Mouse (Mus musculus) heart, postnatal 0 days (tissue): ENCODE results near the gene Gna14. TPM values are rescaled to one million over a fixed set of nuclear protein-coding genes. Genes with fewer than 3 reads are reported as not detected.
A peak's percentile ranks its signal among the peaks of the same experiment; 100 is the strongest.

Experiments used
- ATAC-seq: fragments of 200-750 bp; cut with Nextera tagmentation; 2 replicates; pipeline ENCODE4 v1.8.0; 2017; ENCODE audit warnings: low read depth, moderate number of reproducible peaks, moderate library complexity; ENCODE audit not compliant: insufficient read depth
- DNase-seq: peaks from one replicate; pipeline ENCODE4 v3.0.0-alpha.2; 2016; ENCODE audit warnings: low spot score
- H3K27ac ChIP-seq: fragments of 300-500 bp; sonication (generic); 2 replicates; pipeline ENCODE4 v1.5.1; 2014; ENCODE audit warnings: low read depth, mild to moderate bottlenecking
- H3K27me3 ChIP-seq: fragments of 300-500 bp; sonication (generic); 2 replicates; pipeline ENCODE4 v1.6.1; 2014; ENCODE audit warnings: low read length, mixed read lengths; ENCODE audit not compliant: control insufficient read depth, insufficient read depth
- H3K36me3 ChIP-seq: fragments of 300-500 bp; sonication (generic); replicated peaks from 2 replicates; pipeline ENCODE4 v1.6.1; 2014; ENCODE audit warnings: low read length, mixed read lengths; ENCODE audit not compliant: control insufficient read depth, insufficient read depth
- H3K4me1 ChIP-seq: fragments of 300-500 bp; sonication (generic); 2 replicates; pipeline ENCODE4 v1.6.1; 2014; ENCODE audit warnings: antibody characterized with exemption; ENCODE audit not compliant: control insufficient read depth, insufficient read depth
- H3K4me2 ChIP-seq: fragments of 300-500 bp; sonication (generic); 2 replicates; pipeline ENCODE4 v1.6.1; 2014; ENCODE audit warnings: low read depth, mild to moderate bottlenecking, low read length, moderate library complexity
- H3K4me3 ChIP-seq: fragments of 300-500 bp; sonication (generic); 2 replicates; pipeline ENCODE4 v1.5.1; 2014; ENCODE audit warnings: low read depth, low read length
- H3K9ac ChIP-seq: fragments of 300-500 bp; sonication (generic); replicated peaks from 2 replicates; pipeline ENCODE4 v1.6.1; 2014; ENCODE audit warnings: low read depth, low read length, mixed read lengths
- H3K9me3 ChIP-seq: fragments of 300-500 bp; sonication (generic); replicated peaks from 2 replicates; pipeline ENCODE4 v1.6.1; 2016; ENCODE audit warnings: low read length; ENCODE audit not compliant: control insufficient read depth
- CTCF ChIP-seq: IDR thresholded peaks from 2 replicates; pipeline ENCODE4 v1.5.1; 2016; ENCODE audit warnings: antibody characterized with exemption, control low read depth, low read depth
- EP300 ChIP-seq: IDR thresholded peaks from 2 replicates; pipeline ENCODE4 v1.6.1; 2016; ENCODE audit warnings: antibody characterized with exemption, low read depth
- WGBS: fragments of 180-500 bp; shearing (Covaris S2); extraction: QIAGEN DNeasy Blood & Tissue Kit; methylation state at CpG from one replicate; pipeline ENCODE4 v1.1.7; 2014; 5-methylcytosine and 5-hydroxymethylcytosine counted together
- polyA plus RNA-seq: library from polyadenylated mRNA; unstranded; fragments of >200 nt; fragmentation: Nextera tagmentation; extraction: Ambion mirVana; gene quantifications from 2 replicates; pipeline ENCODE4 v1.2.1, GENCODE M21; 2015
- total RNA-seq: library from RNA; depleted of rRNA; stranded (reverse); fragments of >200 nt; gene quantifications from 2 replicates; pipeline ENCODE4 v1.2.3, GENCODE M21; 2014; ENCODE audit warnings: low replicate concordance

The Gna14 gene
- total and polyA plus RNA-seq, 2 experiments from 2014 or later, result 0.33 to 3.1 TPM

- Histone ChIP-seq H3K4me1 (no peaks in the 10 kb centered on the region), H3K9ac (no peak overlapping the region), H3K36me3 (no peaks in the 10 kb centered on the region), H3K4me2 (no peak overlapping the region), H3K9me3 (no peaks in the 10 kb centered on the region), H3K4me3 (no peak overlapping the region), H3K27ac (no peak overlapping the region), H3K27me3 (no peaks in the 10 kb centered on the region)
- no peak for TF ChIP-seq EP300
- no peak for DNase-seq
- ATAC-seq, result no peak
Observed at GRCm38 (mm10) chr19:16411302-16411701, 24.3 kb upstream of the Gna14 start.

GRCm38 (mm10) chr19:16418086-16418663 lies 17.4 kb upstream of the Gna14 start:
- H3K4me1 ChIP-seq, result no peaks in the 10 kb centered on the region
- no peak overlapping the region for H3K9ac ChIP-seq
- H3K4me2 ChIP-seq, result no peak overlapping the region
- no peak overlapping the region for H3K4me3 ChIP-seq
- no peaks in the 10 kb centered on the region for H3K9me3 ChIP-seq
- DNase-seq, result no peak
- no peak overlapping the region for H3K27ac ChIP-seq
- no peaks in the 10 kb centered on the region for H3K27me3 ChIP-seq
- H3K36me3 ChIP-seq, result no peaks in the 10 kb centered on the region
- WGBS, result 67% methylated on average over 5 of the region's 5 CpGs
- no peak for TF ChIP-seq CTCF
- no peak for TF ChIP-seq EP300
- no peak for ATAC-seq

- H3K27ac ChIP-seq, result no peak overlapping the region
- no peaks in the 10 kb centered on the region for H3K4me1 ChIP-seq
- no peaks in the 10 kb centered on the region for H3K27me3 ChIP-seq
- peaks cover 11% of the 10 kb centered on the region; the same call in 1 of the 2 replicates for H3K9me3 ChIP-seq
- TF ChIP-seq EP300, result no peak
- no peak for TF ChIP-seq CTCF
- WGBS, result 77% methylated on average over 2 of the region's 2 CpGs
- ATAC-seq (no peak), DNase-seq (no peak)
- H3K9ac ChIP-seq, result no peak overlapping the region
- no peaks in the 10 kb centered on the region for H3K36me3 ChIP-seq
- H3K4me2 ChIP-seq, result no peak overlapping the region
- H3K4me3 ChIP-seq, result no peak overlapping the region
Observed at GRCm38 (mm10) chr19:16425596-16425995, 10.0 kb upstream of the Gna14 start.

- Histone ChIP-seq H3K36me3 (no peaks in the 10 kb centered on the region), H3K4me2 (no peak overlapping the region), H3K4me1 (peaks cover 14% of the 10 kb centered on the region; the same call in 1 of the 2 replicates), H3K4me3 (no peak overlapping the region), H3K9me3 (peaks cover 11% of the 10 kb centered on the region; the same call in 1 of the 2 replicates), H3K27me3 (peaks cover 24% of the 10 kb centered on the region), H3K27ac (no peak overlapping the region), H3K9ac (no peak overlapping the region)
- 67% methylated on average over 8 of the region's 8 CpGs for WGBS
- DNase-seq, result no peak
- TF ChIP-seq CTCF (no peak), EP300 (no peak)
- ATAC-seq, result no peak
Observed at GRCm38 (mm10) chr19:16431368-16431767, 4.2 kb upstream of the Gna14 start.

- Histone ChIP-seq H3K4me2 (peak overlapping the region; percentile 73), H3K4me3 (peak overlapping the region; percentile 45), H3K36me3 (no peaks in the 10 kb centered on the region), H3K9me3 (no peaks in the 10 kb centered on the region), H3K4me1 (peaks cover 16% of the 10 kb centered on the region; the same call in 1 of the 2 replicates), H3K9ac (no peak overlapping the region), H3K27me3 (peaks cover 33% of the 10 kb centered on the region), H3K27ac (no peak overlapping the region)
- no peak for ATAC-seq
- TF ChIP-seq CTCF (peak; percentile 46), EP300 (no peak)
- peak; percentile 45 for DNase-seq
- 24% methylated on average over 9 of the region's 9 CpGs for WGBS
Observed at GRCm38 (mm10) chr19:16434879-16435278, 683 bp upstream of the Gna14 start.
